Mouse (Mus musculus) testis, postnatal 10 days (tissue): ENCODE data around the gene Lnx1.

Source experiments
- DNase-seq: peaks from one replicate; pipeline ENCODE4 v3.0.0; 2021; ENCODE audit warnings: low spot score

Lnx1 gene

GRCm38 (mm10) chr5:74653766-74654165 lies 48.9 kb downstream of the Lnx1 start:
- DNase-seq = no peak

GRCm38 (mm10) chr5:74649122-74649521 lies 53.6 kb downstream of the Lnx1 start:
- DNase-seq = no peak

- no peak for DNase-seq
Measured at GRCm38 (mm10) chr5:74648216-74648615, 54.5 kb downstream of the Lnx1 start.

DNA sequence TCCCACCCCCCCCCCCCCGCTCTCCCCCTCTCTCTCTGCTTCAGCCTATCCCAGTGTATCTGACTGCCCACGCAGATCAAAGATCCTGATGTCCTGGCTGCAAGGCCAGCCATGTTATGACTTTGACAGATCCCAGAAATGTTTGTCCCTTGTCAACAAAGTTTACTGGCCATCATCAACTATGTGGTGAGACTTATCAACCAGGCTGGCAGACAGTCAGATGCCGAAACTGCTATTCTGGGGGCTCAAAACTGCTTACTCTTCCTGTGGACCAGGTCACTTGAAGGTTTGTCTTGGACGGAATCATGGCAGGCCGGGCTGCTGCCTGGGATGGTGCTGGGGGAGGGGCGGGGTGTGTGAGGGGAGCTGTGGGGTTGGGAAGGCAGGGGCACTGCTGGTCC lies 55.1 kb downstream of the Lnx1 start:
- DNase-seq = no peak

DNA sequence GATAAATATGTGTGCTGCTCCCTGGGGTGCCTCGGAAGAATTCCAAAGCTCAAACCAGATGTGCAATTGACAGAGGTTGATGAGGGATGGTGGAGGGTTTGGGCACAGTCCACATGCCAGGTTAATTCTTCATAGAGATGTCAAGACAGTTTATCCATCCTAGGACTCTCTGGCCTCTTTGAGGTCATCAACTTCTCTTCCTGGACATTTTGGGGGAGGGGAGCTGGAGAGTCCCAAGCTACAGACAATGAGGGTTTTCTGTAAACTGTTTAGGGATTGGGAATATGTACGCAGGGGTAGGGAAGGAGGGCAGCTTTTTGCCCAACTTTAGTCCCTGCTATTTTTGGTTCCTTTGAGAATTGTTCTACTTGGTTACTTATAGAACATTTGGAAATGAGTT lies 60.4 kb downstream of the Lnx1 start:
- no peak for DNase-seq

DNA sequence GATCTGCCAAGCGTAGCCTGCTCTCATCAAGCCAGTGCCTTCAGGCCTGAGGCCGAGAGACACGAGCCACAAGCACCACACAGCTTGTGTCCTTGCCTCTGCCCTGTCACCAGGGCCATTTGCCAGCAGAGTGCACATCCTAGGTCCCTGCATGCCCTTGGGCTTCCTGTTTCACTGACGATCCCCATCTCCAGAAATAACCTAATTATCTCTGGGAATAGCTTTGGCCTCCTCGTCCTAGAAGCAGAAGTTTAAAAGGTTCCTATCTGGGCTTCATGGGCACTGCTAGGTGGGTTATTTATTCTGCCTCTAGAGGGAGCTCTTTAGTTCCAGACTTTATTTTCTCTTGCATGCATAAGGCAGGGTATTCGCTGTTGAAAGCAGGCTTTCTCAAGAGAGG lies 61.7 kb downstream of the Lnx1 start:
- peak; percentile 57 for DNase-seq

DNA sequence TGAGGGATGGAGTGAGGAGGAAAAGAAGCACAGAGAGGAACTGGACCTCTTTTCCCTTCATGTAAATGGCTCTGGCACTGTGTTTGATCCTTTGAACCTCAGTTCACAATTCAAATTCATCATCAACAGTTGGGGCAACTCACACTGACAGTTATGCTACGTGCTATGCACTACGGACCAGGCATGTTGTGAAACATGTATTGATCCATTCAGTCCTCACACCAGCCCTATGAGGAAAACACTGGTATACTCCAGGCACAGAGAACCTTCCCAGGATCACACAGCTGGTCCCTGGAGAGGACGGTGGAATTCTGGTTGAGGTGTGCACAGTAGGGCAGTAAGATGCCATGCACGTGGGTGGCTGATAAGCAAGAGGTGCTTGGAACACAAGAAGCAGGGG lies 62.2 kb downstream of the Lnx1 start:
- DNase-seq = no peak

- DNase-seq = no peak
Measured at GRCm38 (mm10) chr5:74639516-74639915, 63.2 kb downstream of the Lnx1 start.

- DNase-seq = no peak
Measured at GRCm38 (mm10) chr5:74634391-74634790, 68.3 kb downstream of the Lnx1 start.

DNA sequence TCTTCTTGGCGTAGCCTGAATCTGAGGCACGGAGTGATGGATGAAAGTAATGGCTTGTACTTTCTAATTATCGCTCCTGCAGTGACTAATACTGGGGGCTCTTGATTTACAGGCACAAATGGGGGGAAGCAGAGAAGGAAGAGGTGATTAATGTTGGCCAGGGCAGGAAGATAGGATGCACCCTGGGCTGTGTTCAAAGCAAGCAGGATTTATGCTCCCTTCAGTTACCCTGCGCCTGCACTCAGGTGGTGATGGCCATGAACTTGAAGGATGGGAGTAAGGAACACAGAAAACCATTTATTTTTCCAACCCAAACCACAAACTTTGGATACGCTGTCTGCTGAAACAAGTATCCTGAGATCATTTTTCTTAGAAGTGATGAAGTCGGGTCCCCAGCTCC lies 69.3 kb downstream of the Lnx1 start:
- no peak for DNase-seq

DNA sequence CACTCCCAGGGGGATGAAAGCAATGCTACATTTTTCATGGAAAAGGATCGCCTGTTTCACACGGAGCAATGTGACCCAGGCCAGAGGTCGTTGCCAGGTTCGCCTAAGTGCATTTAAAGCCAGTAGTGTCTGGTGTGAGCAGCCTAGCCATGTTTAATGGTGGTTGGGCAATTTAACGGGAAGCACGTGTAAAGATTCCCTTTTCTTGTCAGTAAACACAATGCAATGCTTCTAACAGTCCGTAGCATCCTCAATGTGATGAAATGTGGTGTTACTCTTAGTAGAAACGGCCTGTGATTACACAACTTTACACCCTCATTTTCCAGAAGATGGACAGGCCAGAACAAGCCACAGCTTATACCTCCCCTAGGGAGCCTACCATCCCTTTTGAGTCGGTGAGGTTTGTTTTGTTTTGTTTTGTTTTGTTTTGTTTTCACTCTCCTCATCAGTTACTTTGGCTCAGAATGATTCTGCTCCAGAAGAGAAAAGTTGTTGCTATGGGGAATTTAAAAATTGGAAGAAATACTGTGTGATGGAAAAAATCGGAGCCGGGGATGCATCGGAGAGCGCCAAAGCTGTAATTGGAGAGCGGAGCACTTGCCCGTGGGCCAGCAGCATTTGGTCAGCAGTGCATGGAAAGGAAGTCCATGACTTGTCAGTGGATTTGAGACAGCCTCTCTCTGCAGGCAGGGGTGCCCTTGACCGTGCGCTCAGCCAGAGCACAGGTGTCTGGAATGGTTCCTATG lies 70.2 kb downstream of the Lnx1 start:
- DNase-seq = no peak

DNA sequence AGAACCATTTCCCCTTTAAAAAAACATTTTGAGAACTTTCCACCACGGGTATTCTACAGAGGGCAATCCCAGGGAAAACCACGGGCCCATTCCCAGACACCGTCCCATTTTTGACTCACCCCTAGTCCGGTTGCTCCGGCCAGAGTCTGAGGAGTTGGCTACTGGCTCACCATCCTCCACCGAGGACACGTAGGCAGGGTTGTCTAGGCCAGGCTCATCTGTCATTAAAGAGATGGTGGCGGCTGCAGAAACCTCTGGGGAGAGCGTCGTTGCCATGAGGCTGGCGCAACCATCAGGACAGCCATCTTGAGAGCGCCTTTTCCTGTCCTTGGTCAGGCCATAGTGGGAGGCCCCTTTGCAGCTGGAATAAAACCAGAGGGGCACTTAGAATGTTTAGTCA lies 74.7 kb downstream of the Lnx1 start:
- DNase-seq = no peak

- no peak for DNase-seq
Measured at GRCm38 (mm10) chr5:74624385-74624784, 78.3 kb downstream of the Lnx1 start.

- no peak for DNase-seq
Measured at GRCm38 (mm10) chr5:74623316-74624000, 79.3 kb downstream of the Lnx1 start.

GRCm38 (mm10) chr5:74621691-74622470 lies 80.8 kb downstream of the Lnx1 start:
- no peak for DNase-seq

GRCm38 (mm10) chr5:74618573-74619059 lies 84.1 kb downstream of the Lnx1 start:
- peak; percentile 80 for DNase-seq

DNA sequence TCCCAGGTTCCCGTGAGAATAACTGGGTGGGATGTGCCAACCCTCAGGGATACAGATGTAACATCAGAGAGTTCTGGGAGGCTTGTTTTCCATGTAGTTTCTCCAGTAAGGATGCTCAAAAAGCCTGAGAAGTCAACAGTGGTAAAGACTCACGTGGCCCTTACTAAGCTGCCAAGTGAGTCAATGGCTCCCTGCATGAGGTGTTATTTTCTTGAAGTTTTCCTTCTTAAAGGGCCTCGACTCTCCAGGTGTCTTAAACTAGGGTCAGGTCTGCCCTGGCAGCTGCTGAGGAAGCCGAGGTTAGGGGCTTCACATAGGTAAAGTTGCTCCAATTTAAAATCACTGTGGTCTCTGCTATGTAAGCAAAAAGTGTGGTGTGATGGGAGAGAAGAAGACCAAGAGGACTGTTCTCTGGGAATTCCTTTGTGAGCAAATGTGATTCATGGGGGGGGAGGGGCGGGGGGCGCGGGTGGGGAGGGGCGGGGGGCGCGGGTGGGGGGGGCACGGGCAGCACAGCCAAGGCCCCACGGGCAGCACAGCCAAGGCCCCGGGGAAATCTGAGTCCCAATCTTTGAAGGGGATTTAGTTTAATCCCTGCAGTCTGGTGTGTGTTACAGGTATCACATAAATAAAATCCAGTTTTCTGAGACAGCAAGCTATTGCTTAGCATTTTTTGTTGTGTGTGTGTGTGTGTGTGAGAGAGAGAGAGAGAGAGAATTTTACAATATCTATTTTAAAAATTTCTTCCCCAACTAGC lies 84.7 kb downstream of the Lnx1 start:
- no peak for DNase-seq

GRCm38 (mm10) chr5:74613491-74614151 lies 89.1 kb downstream of the Lnx1 start:
- DNase-seq = peak; percentile 50

- DNase-seq = peak; percentile 11
Measured at GRCm38 (mm10) chr5:74612713-74613112, 90.0 kb downstream of the Lnx1 start.

DNA sequence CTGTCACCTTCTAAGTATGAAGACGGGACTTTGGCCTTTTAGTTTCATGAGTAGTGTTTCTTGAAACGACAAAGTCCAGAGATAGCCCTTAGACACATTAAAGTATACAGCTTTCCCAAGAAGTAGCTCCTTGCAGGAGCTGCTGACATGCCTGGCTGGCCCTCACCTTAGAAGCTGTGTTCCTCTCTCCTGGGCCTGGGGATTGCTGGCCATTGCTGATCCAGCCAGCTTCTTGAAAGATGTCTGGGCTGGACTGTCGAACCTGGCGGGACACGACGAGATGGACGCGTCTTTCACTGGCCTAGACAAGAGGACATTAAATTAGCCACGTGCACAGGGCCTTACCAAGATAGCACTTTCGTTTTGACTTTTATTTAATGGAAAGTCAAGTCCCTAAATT lies 92.2 kb downstream of the Lnx1 start:
- DNase-seq = no peak

- DNase-seq = no peak
Measured at GRCm38 (mm10) chr5:74606213-74606612, 96.5 kb downstream of the Lnx1 start.

- DNase-seq = no peak
Measured at GRCm38 (mm10) chr5:74603306-74603705, 99.4 kb downstream of the Lnx1 start.
